ENCODE assay signal across 8 mouse cellular contexts in the genomic region with DNA sequence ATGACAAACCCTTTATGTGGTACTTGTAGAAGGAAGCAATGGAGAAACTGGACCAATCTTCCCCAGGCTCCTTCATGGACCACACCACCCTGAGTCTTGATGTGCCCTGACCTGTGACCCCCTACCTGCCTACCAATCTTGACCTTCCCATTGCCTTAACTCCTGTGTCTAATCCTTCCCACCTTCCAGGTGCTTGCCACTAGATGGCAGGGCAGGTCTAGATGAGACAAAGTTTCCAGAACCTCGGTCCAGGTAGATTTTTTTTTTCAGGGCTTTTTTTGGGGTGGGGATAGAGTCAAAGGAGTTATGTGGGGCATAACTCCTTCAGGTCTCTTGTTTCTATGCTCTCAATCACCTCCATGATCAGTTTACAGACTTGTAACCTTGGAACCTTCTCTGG. TPM values are rescaled to one million over a fixed set of nuclear protein-coding genes. Genes with fewer than 3 reads are reported as not detected.
DNase-seq lines count a peak whose midpoint lies in the region; ATAC-seq lines count a peak whose summit lies in the region.

No protein-coding gene starts in this region.

- no peaks in the 10 kb centered on the region for H3K4me1 ChIP-seq in forebrain, embryonic 14.5 days (ENCODE audit: control insufficient read depth, insufficient read depth, low read length)
- H3K4me1 ChIP-seq in forebrain, embryonic 10.5 days, result peaks cover 18% of the 10 kb centered on the region

- H3K4me3 ChIP-seq in forebrain, embryonic 14.5 days (ENCODE audit: low read depth, low read length), result no peak overlapping the region
- H3K4me3 ChIP-seq in forebrain, embryonic 10.5 days, result no peak overlapping the region

- DNase-seq in forebrain, embryonic 14.5 days (ENCODE audit: low spot score), result peak; percentile 37
- no peak for DNase-seq in forebrain, embryonic 10.5 days (ENCODE audit: extremely low spot score, low spot score)
- DNase-seq in ovary, postnatal 14 days (ENCODE audit: low spot score), result peak; percentile 18
- no peak for DNase-seq in ovary, adult 18-20 months (ENCODE audit: low spot score)
- DNase-seq in cerebellum, adult 9-11 months, result peak; percentile 23
- peak; percentile 52 for DNase-seq in kidney, postnatal 14 days

- H3K27ac ChIP-seq in forebrain, embryonic 14.5 days (ENCODE audit: low read depth, low read length), result no peak overlapping the region
- no peak overlapping the region for H3K27ac ChIP-seq in forebrain, embryonic 10.5 days

- no peak overlapping the region for H3K4me2 ChIP-seq in forebrain, embryonic 14.5 days (ENCODE audit: low read length)

- H3K27me3 ChIP-seq in forebrain, embryonic 14.5 days (replicated peaks; ENCODE audit: control insufficient read depth, insufficient read depth, low read length), result no peaks in the 10 kb centered on the region
- no peaks in the 10 kb centered on the region for H3K27me3 ChIP-seq in forebrain, embryonic 10.5 days (ENCODE audit: poor library complexity, severe bottlenecking)

- no peak for ATAC-seq in forebrain, embryonic 14.5 days
- ATAC-seq in megakaryocyte, adult 5-6 weeks (ENCODE audit: poor library complexity, severe bottlenecking), result peak; percentile 30; the same call in 1 of the 2 replicates
- ATAC-seq in erythroblast, adult 5-6 weeks (replicated peaks; ENCODE audit: low FRiP score, poor library complexity, severe bottlenecking), result no peak

- no peak overlapping the region for H3K9ac ChIP-seq in forebrain, embryonic 14.5 days (ENCODE audit: low read length)

- WGBS in forebrain, embryonic 14.5 days, result 28% methylated on average over 1 of the region's 1 CpGs
- 27% methylated on average over 1 of the region's 1 CpGs for WGBS in forebrain, embryonic 10.5 days

- no peaks in the 10 kb centered on the region for H3K9me3 ChIP-seq in forebrain, embryonic 14.5 days (replicated peaks; ENCODE audit: control insufficient read depth, low read length)
- no peaks in the 10 kb centered on the region for H3K9me3 ChIP-seq in forebrain, embryonic 10.5 days

- H3K36me3 ChIP-seq in forebrain, embryonic 14.5 days (ENCODE audit: control insufficient read depth, insufficient read depth, low read length), result no peaks in the 10 kb centered on the region
- H3K36me3 ChIP-seq in forebrain, embryonic 10.5 days (replicated peaks), result no peaks in the 10 kb centered on the region

RNA-seq across cellular contexts. Expression of a gene that starts 44.8 kb away (rescaled TPM):
- polyA plus RNA-seq in forebrain, embryonic 14.5 days (2014; fragmentation: Nextera tagmentation; extraction: Ambion mirVana), result 323 and 365 TPM in 2 replicates
- 538 and 552 TPM in 2 replicates for polyA plus RNA-seq in forebrain, embryonic 10.5 days (2016; fragmentation: Nextera tagmentation; extraction: Ambion mirVana)
- total RNA-seq in megakaryocyte, adult 5-6 weeks (2015), result 181 and 212 TPM in 2 replicates
- 310 and 361 TPM in 2 replicates for total RNA-seq in megakaryocyte, adult 5-6 weeks (2017)
- 94.5 and 96.5 TPM in 2 replicates for total RNA-seq in erythroblast, adult 5-6 weeks (2015; ENCODE audit: low replicate concordance)
- total RNA-seq in erythroblast, adult 5-6 weeks (2017; ENCODE audit: low replicate concordance), result 177 and 215 TPM in 2 replicates

Comparison
In these comparisons a context has a peak if more than half of its experiments do, and no peak if none do; other contexts are left out.
1. DNase-seq: peak in forebrain, embryonic 14.5 days (single experiment), ovary, postnatal 14 days (single experiment), cerebellum, adult 9-11 months (single experiment) and kidney, postnatal 14 days (single experiment); none in forebrain, embryonic 10.5 days (single experiment) and ovary, adult 18-20 months (single experiment).